Mouse (Mus musculus) E14TG2a.4 (cell line): ENCODE results near the gene Arrdc5.

ENCODE experiments used
- CTCF ChIP-seq: conservative IDR thresholded peaks from 2 replicates; pipeline ENCODE4 v1.5.1; 2014; ENCODE audit warnings: low read length
- NANOG ChIP-seq: IDR thresholded peaks from 2 replicates; pipeline ENCODE4 v1.6.1; 2014; ENCODE audit warnings: borderline replicate concordance, low read length, mixed read lengths
- POU5F1 ChIP-seq: IDR thresholded peaks from 2 replicates; pipeline ENCODE4 v1.6.1; 2014; ENCODE audit warnings: low read length, borderline replicate concordance

- TF ChIP-seq CTCF (no peak), NANOG (no peak), POU5F1 (no peak)
These were observed 5.1 kb upstream of the Arrdc5 start for GRCm38 (mm10) chr17:56305156-56305555.
